Mouse (Mus musculus): ENCODE measurements around the gene Sumf1.

DNA sequence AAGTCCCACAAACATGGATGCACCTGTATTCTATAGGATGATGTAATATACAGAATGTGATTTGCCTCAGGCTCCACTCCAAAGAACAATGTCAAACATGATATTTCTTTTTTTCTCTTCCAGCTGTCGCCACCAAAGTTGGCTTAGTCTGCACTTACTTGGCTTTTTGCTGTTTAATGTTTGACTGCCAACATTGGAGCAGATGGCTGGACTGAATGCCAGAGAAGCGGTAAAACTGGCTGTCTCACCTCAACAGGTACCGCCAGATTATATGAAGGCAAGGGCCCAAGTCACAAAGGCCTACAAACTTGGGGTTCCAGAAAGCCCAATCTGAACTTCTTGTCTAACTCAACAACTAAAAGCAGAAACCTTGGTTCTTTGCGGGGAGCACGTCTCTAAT is 127.3 kb downstream of the Sumf1 start:
- no peak for TF ChIP-seq FLI1 (IDR thresholded peaks at IDR 0.05; ENCODE audit: low read length)
- no peak for TF ChIP-seq GATA1 (IDR thresholded peaks at IDR 0.05; ENCODE audit: borderline replicate concordance, low read length)

Data from megakaryocyte, embryonic 14.5 days (primary cell).